Mouse (Mus musculus): ENCODE measurements around the gene Nfat5.

Nfat5 gene

GRCm38 (mm10) chr8:107397665-107398064, 104.4 kb downstream of the Nfat5 start:
- DNase-seq (ENCODE audit: low spot score in 2 of 2): no peak

DNA sequence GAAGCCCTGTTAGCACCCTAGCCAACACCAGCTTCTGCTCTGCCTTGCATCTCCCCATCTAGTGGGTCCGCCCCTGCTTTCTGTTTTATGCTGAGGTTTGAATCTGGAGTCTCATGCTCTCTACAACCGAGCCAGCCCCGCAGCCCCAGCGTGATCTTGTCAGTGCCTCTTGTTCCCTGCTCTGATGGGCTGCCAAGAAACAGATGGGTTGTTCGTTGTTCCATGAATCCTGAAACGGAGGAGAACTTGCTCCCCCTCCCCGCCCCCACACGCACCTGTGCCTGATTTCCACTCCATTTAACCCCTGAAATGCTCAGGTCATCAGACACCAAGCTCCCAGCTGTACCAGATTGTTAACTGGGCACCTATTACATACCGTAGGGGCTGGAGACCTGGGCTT, 106.2 kb downstream of the Nfat5 start:
- peak in 1 of 2 experiments; percentile 52 for DNase-seq (ENCODE audit: low spot score in 2 of 2)

- DNase-seq (ENCODE audit: low spot score in 2 of 2): no peak
These were observed 108.6 kb downstream of the Nfat5 start for GRCm38 (mm10) chr8:107401866-107402265.

- DNase-seq (ENCODE audit: low spot score in 2 of 2): peak; percentile 30 to 56
These were observed 109.9 kb downstream of the Nfat5 start, which contains the start of gene Nqo1 for GRCm38 (mm10) chr8:107403038-107403781. Gene Nqo1 (minus strand): TSS chr8:107403206.

DNA sequence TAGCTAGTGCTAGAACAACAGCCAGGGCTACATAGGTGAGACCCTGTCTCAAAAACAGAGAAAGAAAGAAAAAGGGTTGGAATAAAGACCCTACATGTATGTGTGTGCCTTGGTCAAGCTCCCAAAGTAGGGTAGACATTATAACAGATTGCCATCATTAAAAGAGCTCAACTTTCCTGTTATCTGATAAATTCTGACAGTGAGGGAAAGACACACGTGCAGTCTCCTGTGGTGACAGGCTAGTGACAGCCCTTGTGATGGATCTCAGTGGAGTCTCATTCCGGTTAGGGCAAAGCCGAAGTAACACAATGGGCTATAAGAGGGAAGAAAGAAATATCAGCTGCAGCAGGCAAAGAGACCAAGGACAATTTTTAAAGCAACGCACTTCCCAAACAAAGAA, 110.8 kb downstream of the Nfat5 start:
- no peak for DNase-seq (ENCODE audit: low spot score in 2 of 2)

DNA sequence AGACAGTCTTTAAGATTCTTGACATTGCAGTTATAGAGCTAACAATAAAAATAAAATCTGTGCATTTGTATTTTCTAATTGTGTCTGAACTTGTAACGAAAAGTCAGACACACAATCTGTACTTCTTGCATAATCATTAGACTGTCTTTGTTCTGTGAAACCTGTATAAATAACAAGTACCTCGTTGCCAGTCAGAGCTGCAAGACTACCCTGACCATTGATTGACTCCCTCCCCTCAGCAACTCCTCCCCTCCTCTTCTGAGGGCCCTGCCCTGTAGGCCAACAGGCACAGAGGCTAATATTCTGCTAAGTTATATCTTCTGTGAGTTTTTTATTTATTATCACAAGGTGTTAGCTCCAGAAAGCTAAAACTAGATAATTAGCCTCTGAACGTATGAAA, 112.7 kb downstream of the Nfat5 start:
- no peak for DNase-seq (ENCODE audit: low spot score in 2 of 2)

DNA sequence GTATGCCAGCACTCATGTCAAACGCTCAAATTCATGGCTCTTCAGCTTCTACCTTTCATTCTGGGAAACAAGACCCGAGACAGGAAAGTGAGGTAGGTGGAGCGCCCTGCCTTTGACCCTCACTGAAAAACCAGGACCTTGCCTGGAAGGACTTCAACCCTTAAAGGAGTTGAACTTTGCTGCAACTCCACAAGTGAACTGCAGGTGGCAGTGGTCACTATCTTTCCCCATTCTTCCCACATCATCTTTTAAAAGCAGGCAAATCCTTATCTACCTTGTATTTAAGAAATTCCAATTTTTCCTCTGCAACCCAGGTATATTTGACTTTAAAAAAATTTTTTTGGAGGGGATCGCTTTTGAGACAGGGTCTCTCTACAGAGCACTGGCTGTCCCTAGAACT, 118.1 kb downstream of the Nfat5 start:
- no peak for DNase-seq (ENCODE audit: low spot score in 2 of 2)

DNA sequence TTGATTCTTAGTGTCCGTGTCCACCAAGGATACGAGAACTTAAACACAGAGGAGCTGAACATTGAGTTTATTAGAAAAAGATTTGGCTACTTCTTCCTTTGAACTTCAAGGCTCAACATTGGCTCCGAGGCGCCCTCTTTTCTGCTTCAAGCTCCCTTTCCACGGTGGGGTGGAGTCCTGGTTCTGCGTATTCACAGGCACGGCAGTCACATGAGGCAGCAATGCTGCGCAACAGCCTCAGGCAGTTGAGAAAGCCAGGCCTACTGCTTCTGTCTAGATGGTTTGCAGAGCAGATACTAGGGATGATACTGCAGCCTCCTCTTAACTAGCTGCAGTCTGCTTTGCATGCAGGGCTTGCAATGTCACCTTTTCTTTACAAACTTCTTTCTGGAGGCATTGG, 119.3 kb downstream of the Nfat5 start:
- DNase-seq (ENCODE audit: low spot score in 2 of 2): no peak

DNA sequence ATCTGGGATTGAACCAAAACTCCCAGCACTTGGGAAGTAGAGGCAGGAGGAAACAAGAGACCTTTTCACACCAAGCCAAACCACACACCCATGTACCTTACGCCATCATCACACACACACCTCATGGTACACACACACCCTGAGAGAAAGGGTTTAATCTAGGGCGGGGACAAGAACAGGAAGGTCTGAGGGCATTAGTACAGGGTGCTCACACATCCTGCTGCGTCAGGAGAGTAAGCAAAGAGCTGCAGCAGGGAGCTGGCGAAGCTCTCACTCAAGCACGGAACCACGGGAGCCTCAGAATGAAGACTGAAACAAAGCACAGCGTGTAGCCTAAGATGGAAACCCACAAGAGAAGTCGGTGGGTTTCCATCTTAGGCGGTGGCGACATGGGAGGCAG, 120.6 kb downstream of the Nfat5 start:
- DNase-seq (ENCODE audit: low spot score in 2 of 2): no peak

DNA sequence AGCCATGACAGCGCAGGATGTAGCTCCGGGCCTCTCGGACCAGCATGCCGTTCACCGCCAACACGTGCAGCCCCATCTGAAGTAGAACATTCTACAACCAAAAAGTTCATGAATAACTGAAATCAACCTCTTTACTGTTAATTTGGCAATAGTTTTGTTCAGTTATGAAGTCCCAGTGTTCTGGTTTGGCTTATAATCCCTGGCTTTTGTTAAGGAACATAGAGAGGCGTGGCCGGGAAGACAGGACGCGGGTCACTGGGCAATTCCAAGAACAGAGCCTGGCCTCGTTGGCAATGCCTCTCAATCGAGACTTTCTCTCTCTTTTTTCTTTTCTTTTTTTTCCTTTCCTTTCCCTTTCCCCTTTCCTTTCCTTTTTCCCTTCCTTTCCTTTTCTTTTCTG, 123.7 kb downstream of the Nfat5 start:
- no peak for DNase-seq (ENCODE audit: low spot score in 2 of 2)

- no peak for DNase-seq (ENCODE audit: low spot score in 2 of 2)
These were observed 130.9 kb downstream of the Nfat5 start for GRCm38 (mm10) chr8:107424176-107424575.

DNA sequence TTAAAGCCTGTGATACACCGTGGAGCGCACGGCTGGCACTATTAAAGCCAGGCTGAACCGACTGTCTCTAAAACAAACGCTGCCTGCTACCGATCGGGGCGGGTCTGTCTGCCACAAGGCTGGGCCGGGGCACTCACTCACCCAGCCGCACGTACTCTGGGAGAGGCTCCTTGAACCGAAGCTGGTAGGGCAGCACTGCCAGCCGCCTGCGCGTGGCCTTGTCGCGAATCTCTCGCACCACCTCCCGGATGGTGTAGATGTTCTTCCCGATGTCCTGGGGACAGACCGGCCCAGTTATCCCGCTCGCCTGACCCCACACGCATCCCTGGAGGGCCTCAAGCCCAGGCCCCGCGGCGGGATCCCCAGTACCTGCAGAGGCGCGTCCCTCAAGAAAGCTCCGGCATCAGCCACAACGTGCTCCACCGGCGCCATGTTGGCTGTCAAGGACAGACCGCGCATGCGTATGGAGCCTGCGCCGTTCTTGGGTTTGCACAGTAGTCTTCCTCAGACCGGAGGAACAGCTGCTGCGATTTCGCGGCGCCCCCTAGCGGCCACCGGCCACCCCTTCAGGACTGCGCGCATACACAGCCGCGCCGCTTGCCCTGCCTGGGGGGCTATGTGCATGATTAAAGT, 131.4 kb downstream of the Nfat5 start, which contains the start of gene Nob1:
Nob1 (minus strand) TSS at position 455 of the 633 bp plus-strand sequence.
- DNase-seq (ENCODE audit: low spot score in 2 of 2): peak; percentile 97

GRCm38 (mm10) chr8:107425230-107425597, 131.9 kb downstream of the Nfat5 start:
- DNase-seq (ENCODE audit: low spot score in 2 of 2): no peak

All from cerebellum, postnatal 4 days (tissue).